Mouse (Mus musculus) frontal cortex, postnatal 36 days (tissue): ENCODE results near the gene Rsph3a.
"Not testable (repeated sequence)": the region's sequence is repeated elsewhere in the genome, so short reads cannot be mapped to it uniquely, and the experiment has no call there.

Source experiments
- DNase-seq, 2 experiments: peaks; one replicate each; pipeline ENCODE4 v3.0.0; 2022; ENCODE audit warnings: low spot score in 2 of 2

Gene Rsph3a

GRCm38 (mm10) chr17:7928662-7929061 lies 16.8 kb upstream of the Rsph3a start:
- no peak for DNase-seq

- no peak for DNase-seq
Measured at GRCm38 (mm10) chr17:7929279-7929678, 16.1 kb upstream of the Rsph3a start.

GRCm38 (mm10) chr17:7931096-7931990 lies 14.1 kb upstream of the Rsph3a start:
- no peak for DNase-seq

- DNase-seq, result not testable (repeated sequence)
Measured at GRCm38 (mm10) chr17:7932121-7932520, 13.3 kb upstream of the Rsph3a start.

GRCm38 (mm10) chr17:7939640-7940039 lies 5.8 kb upstream of the Rsph3a start:
- DNase-seq, result peak; percentile 31 to 57

GRCm38 (mm10) chr17:7946053-7946627 lies 726 bp downstream of the Rsph3a start:
- not testable (repeated sequence) for DNase-seq

- not testable (repeated sequence) for DNase-seq
Measured at GRCm38 (mm10) chr17:7951333-7951732, 5.9 kb downstream of the Rsph3a start.

- not testable (repeated sequence) for DNase-seq
Measured at GRCm38 (mm10) chr17:7957242-7957641, 11.8 kb downstream of the Rsph3a start.

- not testable (repeated sequence) for DNase-seq
Measured at GRCm38 (mm10) chr17:7963333-7963732, 17.9 kb downstream of the Rsph3a start.

- not testable (repeated sequence) for DNase-seq
Measured at GRCm38 (mm10) chr17:7964398-7964797, 19.0 kb downstream of the Rsph3a start.

- DNase-seq, result not testable (repeated sequence)
Measured at GRCm38 (mm10) chr17:7968490-7968889, 23.1 kb downstream of the Rsph3a start.

- DNase-seq, result not testable (repeated sequence)
Measured at GRCm38 (mm10) chr17:7969782-7970181, 24.4 kb downstream of the Rsph3a start.

- not testable (repeated sequence) for DNase-seq
Measured at GRCm38 (mm10) chr17:7983484-7983883, 38.1 kb downstream of the Rsph3a start.

GRCm38 (mm10) chr17:7985597-7985996 lies 40.2 kb downstream of the Rsph3a start:
- DNase-seq, result not testable (repeated sequence)

GRCm38 (mm10) chr17:7987038-7987437 lies 41.6 kb downstream of the Rsph3a start:
- not testable (repeated sequence) for DNase-seq

- not testable (repeated sequence) for DNase-seq
Measured at GRCm38 (mm10) chr17:8003248-8003647, 57.8 kb downstream of the Rsph3a start.

GRCm38 (mm10) chr17:8006771-8007170 lies 61.4 kb downstream of the Rsph3a start:
- not testable (repeated sequence) for DNase-seq

GRCm38 (mm10) chr17:8009565-8009964 lies 64.2 kb downstream of the Rsph3a start:
- DNase-seq, result not testable (repeated sequence)

GRCm38 (mm10) chr17:8013974-8014373 lies 68.6 kb downstream of the Rsph3a start:
- not testable (repeated sequence) for DNase-seq

GRCm38 (mm10) chr17:8022675-8023074 lies 77.3 kb downstream of the Rsph3a start:
- DNase-seq, result not testable (repeated sequence)

- not testable (repeated sequence) for DNase-seq
Measured at GRCm38 (mm10) chr17:8027475-8028168, 82.2 kb downstream of the Rsph3a start.
